Mouse (Mus musculus) liver, adult 2 months (tissue): ENCODE measurements around the gene Nadk2. TPM values are rescaled to one million over a fixed set of nuclear protein-coding genes. Genes with fewer than 3 reads are reported as not detected.
A peak's percentile ranks its signal among the peaks of the same experiment; 100 is the strongest.

Experiments used
- DNase-seq: peaks from one replicate; pipeline ENCODE4 v3.0.0-alpha.2; 2011; ENCODE audit warnings: low read depth, low spot score; ENCODE audit errors: extremely low read depth
- H3K27ac ChIP-seq: fragments of 200-500 bp; replicated peaks from 2 replicates; pipeline ENCODE4 v1.5.1; 2012; ENCODE audit warnings: low read depth, mild to moderate bottlenecking, control low read depth, inconsistent platforms, low read length; ENCODE audit not compliant: insufficient read depth
- H3K27me3 ChIP-seq: fragments of 200-500 bp; 2 replicates; pipeline ENCODE4 v1.6.1; 2012; ENCODE audit warnings: mild to moderate bottlenecking, moderate library complexity, low read length, inconsistent platforms; ENCODE audit not compliant: control insufficient read depth, insufficient read depth
- H3K36me3 ChIP-seq: fragments of 200-500 bp; 2 replicates; pipeline ENCODE4 v1.6.1; 2012; ENCODE audit warnings: low read length, inconsistent platforms; ENCODE audit not compliant: control insufficient read depth, insufficient read depth
- H3K4me1 ChIP-seq: fragments of 200-500 bp; 2 replicates; pipeline ENCODE4 v1.6.1; 2011; ENCODE audit warnings: low read length; ENCODE audit not compliant: control insufficient read depth, insufficient read depth
- H3K4me3 ChIP-seq: fragments of 200-500 bp; 2 replicates; pipeline ENCODE4 v1.5.1; 2011; ENCODE audit warnings: low read depth, mild to moderate bottlenecking, control low read depth, low read length, moderate library complexity; ENCODE audit not compliant: insufficient read depth
- H3K79me2 ChIP-seq: fragments of 200-500 bp; 2 replicates; pipeline ENCODE4 v1.6.1; 2012; ENCODE audit warnings: inconsistent platforms, mild to moderate bottlenecking, low read length, moderate library complexity; ENCODE audit not compliant: control insufficient read depth, insufficient read depth
- H3K9ac ChIP-seq: fragments of 200-500 bp; 2 replicates; pipeline ENCODE4 v1.6.1; 2012; ENCODE audit warnings: low read depth, mild to moderate bottlenecking, control low read depth, inconsistent platforms, low read length
- CTCF ChIP-seq: fragments of 200-500 bp; IDR thresholded peaks from 2 replicates; pipeline ENCODE4 v1.5.1; 2011; ENCODE audit warnings: low read depth, low read length, control low read depth
- POLR2A ChIP-seq: fragments of 200-500 bp; IDR thresholded peaks from 2 replicates; pipeline ENCODE4 v1.6.1; 2011; ENCODE audit warnings: low read length, control low read depth; ENCODE audit not compliant: insufficient read depth; ENCODE audit errors: extremely low read depth
- WGBS: fragments of 180-500 bp; shearing (Covaris S2); methylation state at CpG from one replicate; pipeline ENCODE4 v1.1.7; 2018; 5-methylcytosine and 5-hydroxymethylcytosine counted together
- polyA plus RNA-seq: library from polyadenylated mRNA; depleted of rRNA; stranded (reverse); fragments of >200 nt; gene quantifications from 2 replicates; pipeline ENCODE4 v1.2.3, GENCODE M21; 2012
- total RNA-seq: library from RNA; depleted of rRNA; stranded (reverse); fragments of >200 nt; gene quantifications from 2 replicates; pipeline ENCODE4 v1.2.3, GENCODE M21; 2014

Gene Nadk2
- total and polyA plus RNA-seq, 2 experiments: 71.8 to 163 TPM

DNA sequence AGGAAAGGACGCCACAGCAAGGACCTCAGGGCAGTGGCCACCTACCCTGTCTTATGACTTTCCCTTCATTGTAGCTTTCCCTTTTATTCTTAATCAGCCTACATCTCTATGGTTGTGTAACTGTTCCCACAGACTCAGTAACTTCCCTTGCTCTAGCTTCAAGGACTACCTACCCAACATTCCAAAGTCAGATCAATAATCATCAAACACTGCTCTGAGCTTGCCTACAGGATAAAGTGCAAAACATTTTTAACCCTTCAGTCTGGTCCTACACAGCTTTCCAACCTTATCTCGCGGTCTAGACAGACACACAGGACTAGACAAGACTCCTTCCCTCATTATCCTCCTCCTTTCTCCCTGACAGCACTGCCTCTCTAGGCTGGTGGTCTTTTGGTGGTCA lies 707 bp upstream of the Nadk2 start:
- Histone ChIP-seq H3K36me3 (no peaks in the 10 kb centered on the region; the same call in 1 of the 2 replicates), H3K27ac (peak overlapping the region; percentile 100), H3K79me2 (peaks cover 15% of the 10 kb centered on the region; the same call in 1 of the 2 replicates), H3K4me3 (peak overlapping the region; percentile 41), H3K27me3 (no peaks in the 10 kb centered on the region), H3K4me1 (peaks cover 17% of the 10 kb centered on the region), H3K9ac (peak overlapping the region; percentile 83)
- TF ChIP-seq CTCF (no peak), POLR2A (0 out of 2 replicates have a peak, but pooled peaks have one; percentile 28)
- peak; percentile 98 for DNase-seq
- WGBS: under 1% methylated on average over 3 of the region's 3 CpGs

DNA sequence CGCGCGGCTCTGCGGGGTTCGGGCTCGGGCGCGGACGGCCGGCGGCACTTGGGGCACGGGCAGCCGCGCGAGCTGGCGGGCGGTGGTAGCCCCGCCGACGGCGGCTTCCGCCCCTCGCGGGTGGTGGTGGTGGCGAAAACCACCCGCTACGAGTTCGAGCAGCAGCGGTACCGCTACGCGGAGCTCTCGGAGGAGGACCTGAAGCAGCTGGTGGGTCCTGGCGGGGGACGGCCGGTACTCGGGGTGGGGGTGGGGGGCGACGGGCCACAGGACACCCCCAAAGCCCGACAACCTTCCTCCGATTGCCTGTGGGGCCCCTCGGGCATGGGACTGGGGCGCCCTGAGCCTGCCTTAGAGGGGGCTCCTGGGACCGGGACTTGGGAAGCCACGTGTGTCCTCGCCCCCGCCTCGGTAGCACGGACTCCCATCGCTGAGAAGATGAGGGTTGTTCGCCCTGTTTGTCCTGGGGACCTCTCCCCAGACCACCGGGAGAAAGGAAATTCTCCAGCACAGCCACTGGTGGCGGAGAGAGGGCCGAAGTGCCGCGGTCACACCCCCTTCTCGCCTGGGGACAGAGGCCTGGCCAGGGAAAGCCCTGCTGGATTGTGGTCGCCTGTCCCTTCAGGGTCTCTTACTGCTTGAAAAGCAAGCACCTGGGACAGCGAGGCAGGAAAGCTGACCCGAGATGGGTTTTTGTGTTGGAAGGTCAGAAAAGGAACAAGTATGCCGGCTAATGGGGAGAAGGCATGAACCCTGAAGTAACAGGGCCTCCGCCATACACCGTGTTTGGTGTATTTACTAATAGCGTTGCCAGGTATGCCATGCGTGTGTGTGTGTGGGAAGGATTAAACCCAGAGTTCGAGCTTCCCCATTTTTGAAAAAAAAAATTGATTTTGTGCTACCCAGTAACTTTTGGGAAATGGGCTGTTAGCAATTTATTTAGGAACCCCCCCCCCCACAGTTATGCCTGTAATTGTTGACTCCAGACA lies 790 bp downstream of the Nadk2 start:
- under 1% methylated on average over 65 of the region's 66 CpGs for WGBS
- no peaks in the 10 kb centered on the region for H3K27me3 ChIP-seq
- DNase-seq: peak; percentile 47
- H3K36me3 ChIP-seq: no peaks in the 10 kb centered on the region; the same call in 1 of the 2 replicates
- peak overlapping the region; percentile 89 for H3K27ac ChIP-seq
- peak overlapping the region; percentile 84 for H3K4me3 ChIP-seq
- H3K79me2 ChIP-seq: peaks cover 26% of the 10 kb centered on the region; the same call in 1 of the 2 replicates
- peaks cover 24% of the 10 kb centered on the region for H3K4me1 ChIP-seq
- H3K9ac ChIP-seq: peak overlapping the region; percentile 99
- no peak for TF ChIP-seq POLR2A
- TF ChIP-seq CTCF: no peak

DNA sequence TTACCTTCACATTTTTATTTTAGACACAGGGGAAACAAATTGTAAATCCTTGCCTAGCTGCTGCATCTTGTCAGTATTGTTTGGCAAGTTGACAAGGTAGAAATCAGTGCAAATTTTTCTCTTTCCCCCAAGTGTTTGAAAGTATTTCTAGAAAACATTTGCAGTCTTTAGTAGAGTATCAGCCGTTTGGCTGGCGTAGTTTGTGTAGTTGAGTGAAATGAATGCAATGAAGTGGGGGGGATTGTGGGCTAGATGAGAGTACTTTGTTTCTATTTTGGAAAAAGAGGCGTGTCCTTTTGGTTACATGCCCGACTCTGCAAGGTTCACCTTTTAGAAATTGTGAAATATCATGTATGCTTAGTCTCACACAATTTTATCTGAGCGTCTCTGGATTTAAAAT lies 1.6 kb downstream of the Nadk2 start:
- peaks cover 30% of the 10 kb centered on the region; the same call in 1 of the 2 replicates for H3K79me2 ChIP-seq
- WGBS: 5% methylated on average over 5 of the region's 5 CpGs
- peaks cover 27% of the 10 kb centered on the region for H3K4me1 ChIP-seq
- no peaks in the 10 kb centered on the region for H3K27me3 ChIP-seq
- H3K4me3 ChIP-seq: peak overlapping the region; percentile 84
- H3K27ac ChIP-seq: peak overlapping the region; percentile 89
- TF ChIP-seq CTCF (no peak), POLR2A (no peak)
- peak overlapping the region; percentile 62; the same call in 1 of the 2 replicates for H3K9ac ChIP-seq
- H3K36me3 ChIP-seq: no peaks in the 10 kb centered on the region; the same call in 1 of the 2 replicates
- peak; percentile 90 for DNase-seq

DNA sequence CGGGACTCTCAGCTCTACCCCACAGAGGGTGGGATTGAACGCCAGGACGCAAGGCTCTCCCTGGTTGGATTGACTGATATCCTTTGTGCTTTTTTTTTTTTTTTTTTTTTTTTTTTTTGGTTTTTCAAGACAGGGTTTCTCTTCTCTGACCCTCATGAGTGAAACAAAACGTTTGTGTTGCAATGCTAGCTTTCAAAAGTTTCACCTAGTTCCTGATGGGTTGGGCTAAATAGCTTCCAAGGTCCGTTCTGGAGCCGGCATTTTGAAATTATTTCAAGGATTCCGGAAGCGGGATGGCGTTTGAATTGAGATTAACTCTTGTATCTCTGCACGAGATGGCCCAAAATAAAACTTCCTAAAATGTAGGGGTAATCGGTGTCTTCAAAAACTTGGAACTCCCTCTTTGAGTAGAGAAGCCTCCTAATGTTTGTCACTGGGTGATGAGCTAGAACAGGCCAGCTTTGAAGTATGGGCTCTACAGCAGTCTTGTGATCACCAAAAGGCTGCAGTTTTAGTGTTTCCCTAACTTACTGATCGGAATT lies 2.1 kb downstream of the Nadk2 start:
- TF ChIP-seq CTCF (no peak), POLR2A (no peak)
- Histone ChIP-seq H3K4me3 (peak overlapping the region; percentile 63), H3K9ac (peak overlapping the region; percentile 62), H3K27ac (peak overlapping the region; percentile 89), H3K27me3 (no peaks in the 10 kb centered on the region), H3K4me1 (peaks cover 29% of the 10 kb centered on the region), H3K79me2 (peaks cover 30% of the 10 kb centered on the region; the same call in 1 of the 2 replicates), H3K36me3 (no peaks in the 10 kb centered on the region; the same call in 1 of the 2 replicates)
- peak; percentile 85 for DNase-seq
- WGBS: 7% methylated on average over 12 of the region's 12 CpGs

DNA sequence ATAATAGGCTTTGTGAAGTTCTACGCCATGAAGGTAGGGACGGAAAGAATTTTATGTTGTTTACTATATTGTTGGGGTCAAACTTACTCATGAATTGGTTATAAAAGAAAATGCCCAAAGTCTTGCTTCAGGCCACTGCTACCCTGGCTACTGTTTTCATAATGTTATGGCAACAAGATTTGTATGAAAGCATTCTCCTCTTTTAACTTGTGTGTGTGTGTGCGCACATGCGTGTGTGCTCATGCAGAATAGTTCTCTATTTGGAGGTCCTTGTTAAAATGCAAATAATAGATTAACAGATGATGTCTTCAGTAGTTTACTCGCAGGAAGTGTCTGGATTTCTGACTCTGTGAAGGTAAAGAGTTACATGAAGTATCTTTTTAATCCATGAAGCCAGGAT lies 2.6 kb downstream of the Nadk2 start:
- H3K79me2 ChIP-seq: peaks cover 30% of the 10 kb centered on the region; the same call in 1 of the 2 replicates
- whole genome bisulfite sequencing: 26% methylated on average over 5 of the region's 5 CpGs
- H3K36me3 ChIP-seq: no peaks in the 10 kb centered on the region; the same call in 1 of the 2 replicates
- TF ChIP-seq POLR2A (no peak), CTCF (no peak)
- H3K9ac ChIP-seq: peak overlapping the region; percentile 62
- H3K27ac ChIP-seq: peak overlapping the region; percentile 89
- H3K4me1 ChIP-seq: peaks cover 29% of the 10 kb centered on the region
- H3K27me3 ChIP-seq: no peaks in the 10 kb centered on the region
- DNase-seq: no peak
- H3K4me3 ChIP-seq: peak overlapping the region; percentile 63; the same call in 1 of the 2 replicates
